Mouse (Mus musculus) forebrain, postnatal 0 days (tissue): ENCODE measurements around the gene Bloc1s1. TPM values are rescaled to one million over a fixed set of nuclear protein-coding genes. Genes with fewer than 3 reads are reported as not detected.

Experiments used
- ATAC-seq: fragments of 200-750 bp; cut with Nextera tagmentation; 2 replicates; pipeline ENCODE4 v1.8.0; 2017; ENCODE audit warnings: mild to moderate bottlenecking, moderate library complexity
- DNase-seq: peaks from one replicate; pipeline ENCODE4 v3.0.0-alpha.2; 2015
- H3K27ac ChIP-seq: fragments of 300-500 bp; sonication (generic); 2 replicates; pipeline ENCODE4 v1.5.1; 2014; ENCODE audit warnings: low read depth, mild to moderate bottlenecking, antibody characterized with exemption, low read length, moderate library complexity, mixed read lengths
- H3K27me3 ChIP-seq: fragments of 300-500 bp; sonication (generic); 2 replicates; pipeline ENCODE4 v1.6.1; 2014; ENCODE audit warnings: mild to moderate bottlenecking, low read length, mixed read lengths; ENCODE audit not compliant: insufficient read depth
- H3K36me3 ChIP-seq: fragments of 300-500 bp; sonication (generic); 2 replicates; pipeline ENCODE4 v1.6.1; 2014; ENCODE audit warnings: mild to moderate bottlenecking, moderate library complexity; ENCODE audit not compliant: insufficient read depth
- H3K4me1 ChIP-seq: fragments of 300-500 bp; sonication (generic); 2 replicates; pipeline ENCODE4 v1.6.1; 2014; ENCODE audit warnings: antibody characterized with exemption; ENCODE audit not compliant: insufficient read depth
- H3K4me2 ChIP-seq: fragments of 300-500 bp; sonication (generic); 2 replicates; pipeline ENCODE4 v1.6.1; 2014; ENCODE audit warnings: low read depth, mild to moderate bottlenecking, moderate library complexity
- H3K4me3 ChIP-seq: fragments of 300-500 bp; sonication (generic); 2 replicates; pipeline ENCODE4 v1.5.1; 2014; ENCODE audit warnings: low read depth, low read length, mixed read lengths
- H3K9ac ChIP-seq: fragments of 300-500 bp; sonication (generic); 2 replicates; pipeline ENCODE4 v1.6.1; 2014; ENCODE audit warnings: mild to moderate bottlenecking
- H3K9me3 ChIP-seq: fragments of 300-500 bp; sonication (generic); 2 replicates; pipeline ENCODE4 v1.6.1; 2016; ENCODE audit warnings: low read length
- CTCF ChIP-seq: sonication (generic); IDR thresholded peaks from 2 replicates; pipeline ENCODE4 v1.5.1; 2016; ENCODE audit warnings: antibody characterized with exemption, control low read depth, low read depth
- WGBS: fragments of 180-500 bp; shearing (Covaris S2); extraction: QIAGEN DNeasy Blood & Tissue Kit; methylation state at CpG from one replicate; pipeline ENCODE4 v1.1.7; 2014; 5-methylcytosine and 5-hydroxymethylcytosine counted together
- polyA plus RNA-seq: library from polyadenylated mRNA; unstranded; fragments of >200 nt; fragmentation: Nextera tagmentation; extraction: Ambion mirVana; gene quantifications from 2 replicates; pipeline ENCODE4 v1.2.1, GENCODE M21; 2015
- total RNA-seq: library from RNA; depleted of rRNA; stranded (reverse); fragments of >200 nt; gene quantifications from 2 replicates; pipeline ENCODE4 v1.2.3, GENCODE M21; 2014

The Bloc1s1 gene
- total and polyA plus RNA-seq, 2 experiments from 2014 or later, result 120 to 246 TPM

DNA sequence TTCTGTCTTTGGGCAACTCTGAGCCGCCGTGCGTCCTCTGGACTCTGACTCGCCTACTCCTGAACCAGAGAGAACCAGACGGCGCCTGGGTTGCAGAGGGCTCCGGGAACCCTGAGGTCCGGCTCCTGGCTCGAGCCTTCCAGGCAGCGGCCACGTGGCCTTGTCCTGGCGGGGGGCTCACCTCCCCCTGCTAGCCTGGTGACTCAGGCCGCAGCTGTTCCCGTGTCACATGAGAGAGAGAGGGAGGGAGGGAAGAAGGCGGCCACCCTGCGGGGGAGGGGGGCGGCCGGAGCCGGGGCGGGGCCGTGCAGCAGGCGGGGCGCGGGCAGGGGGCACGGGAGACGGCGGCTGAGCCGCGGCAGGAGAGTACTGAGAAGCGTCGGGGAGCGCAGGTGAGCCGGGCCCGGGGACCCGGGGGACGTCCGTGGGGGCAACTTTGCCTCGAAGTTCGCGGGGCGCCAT lies 14.2 kb downstream of the Bloc1s1 start:
- Histone ChIP-seq H3K27ac (peak overlapping the region; percentile 40; the same call in 1 of the 2 replicates), H3K9me3 (no peaks in the 10 kb centered on the region), H3K9ac (peak overlapping the region; percentile 69), H3K4me3 (peak overlapping the region; percentile 74), H3K4me2 (peak overlapping the region; percentile 90), H3K27me3 (no peaks in the 10 kb centered on the region), H3K4me1 (no peaks in the 10 kb centered on the region), H3K36me3 (no peaks in the 10 kb centered on the region)
- no peak for TF ChIP-seq CTCF
- DNase-seq (peak; percentile 68), ATAC-seq (peak; percentile 66)
- WGBS, result 1% methylated on average over 28 of the region's 41 CpGs

DNA sequence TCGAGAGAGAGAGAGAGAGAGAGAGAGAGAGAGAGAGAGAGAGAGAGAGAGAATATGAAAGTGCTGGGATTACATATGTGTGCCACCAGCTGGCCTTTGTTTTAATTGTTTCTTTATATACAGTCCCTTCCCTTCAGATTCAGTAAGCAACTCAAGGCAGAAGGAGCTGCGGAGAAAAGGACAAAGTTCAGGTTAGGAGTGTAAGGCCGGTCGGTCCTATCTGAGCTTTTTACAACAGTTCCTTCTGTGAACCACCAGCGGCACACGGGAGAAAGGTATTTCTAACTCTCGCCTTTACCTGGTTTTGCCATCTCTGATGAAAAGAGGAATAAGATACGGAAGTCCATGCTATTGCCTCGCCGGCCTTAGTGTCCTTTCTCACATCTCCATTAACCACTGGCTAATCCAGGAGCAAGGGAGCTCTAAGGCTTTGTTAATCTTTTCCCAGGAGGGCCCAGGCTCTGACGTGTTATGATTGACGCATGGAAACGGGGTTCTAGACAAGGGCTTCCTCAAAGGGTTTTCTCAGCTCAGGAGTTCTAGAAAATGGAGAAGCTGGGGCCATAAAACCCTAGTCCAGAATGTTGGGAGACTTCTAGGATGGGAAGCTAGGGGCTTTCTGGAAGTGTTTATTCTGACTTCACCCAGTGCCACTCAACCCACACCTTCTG lies 14.9 kb downstream of the Bloc1s1 start:
- Histone ChIP-seq H3K9ac (peak overlapping the region; percentile 69; the same call in 1 of the 2 replicates), H3K9me3 (no peaks in the 10 kb centered on the region), H3K27ac (no peak overlapping the region), H3K4me1 (no peaks in the 10 kb centered on the region), H3K36me3 (no peaks in the 10 kb centered on the region), H3K27me3 (no peaks in the 10 kb centered on the region), H3K4me3 (peak overlapping the region; percentile 74), H3K4me2 (peak overlapping the region; percentile 90)
- ATAC-seq (no peak), DNase-seq (no peak)
- TF ChIP-seq CTCF, result no peak
- WGBS, result 61% methylated on average over 13 of the region's 13 CpGs

GRCm38 (mm10) chr10:128904812-128905211 lies 19.0 kb downstream of the Bloc1s1 start:
- no peak overlapping the region for H3K27ac ChIP-seq
- no peak for TF ChIP-seq CTCF
- H3K9me3 ChIP-seq, result no peaks in the 10 kb centered on the region
- H3K9ac ChIP-seq, result no peak overlapping the region
- no peak for DNase-seq
- no peak for ATAC-seq
- no peaks in the 10 kb centered on the region for H3K27me3 ChIP-seq
- 79% methylated on average over 5 of the region's 5 CpGs for WGBS
- no peak overlapping the region for H3K4me3 ChIP-seq
- no peaks in the 10 kb centered on the region for H3K4me1 ChIP-seq
- H3K36me3 ChIP-seq, result no peaks in the 10 kb centered on the region
- no peak overlapping the region for H3K4me2 ChIP-seq

DNA sequence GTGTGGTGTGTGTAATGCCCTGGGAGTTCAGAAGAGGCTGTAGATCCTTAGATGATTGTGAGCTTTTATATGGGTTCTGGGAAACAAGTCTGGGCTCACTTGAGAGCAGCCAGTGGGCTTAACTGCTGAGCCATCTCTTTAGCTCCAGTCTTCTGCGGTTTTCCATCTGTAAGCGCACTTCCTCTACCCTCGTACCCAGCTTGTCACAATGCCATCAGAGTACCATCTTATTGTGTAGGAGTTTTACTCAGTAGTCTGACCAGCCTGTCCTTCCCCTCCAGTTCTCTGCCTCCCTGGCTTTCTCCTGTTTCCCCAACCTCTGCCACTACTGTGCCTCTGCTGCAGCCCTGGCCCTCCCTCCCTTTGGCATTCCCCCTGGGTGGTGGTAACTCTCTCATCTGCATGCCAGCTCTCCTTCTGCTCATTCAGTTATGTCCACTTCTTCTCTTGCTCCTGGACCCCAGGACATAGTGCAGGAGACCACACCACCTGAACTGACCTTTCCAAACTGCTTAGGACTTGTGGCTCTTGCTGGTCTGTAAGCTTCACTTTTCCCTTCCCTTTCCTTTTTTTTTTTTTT lies 21.3 kb downstream of the Bloc1s1 start:
- no peak for DNase-seq
- H3K9me3 ChIP-seq, result no peaks in the 10 kb centered on the region
- no peak overlapping the region for H3K4me2 ChIP-seq
- H3K27ac ChIP-seq, result no peak overlapping the region
- no peak overlapping the region for H3K4me3 ChIP-seq
- H3K36me3 ChIP-seq, result no peaks in the 10 kb centered on the region
- no peak overlapping the region for H3K9ac ChIP-seq
- ATAC-seq, result no peak
- 76% methylated on average over 3 of the region's 3 CpGs for WGBS
- no peaks in the 10 kb centered on the region for H3K4me1 ChIP-seq
- TF ChIP-seq CTCF, result no peak
- H3K27me3 ChIP-seq, result no peaks in the 10 kb centered on the region

- no peak for ATAC-seq
- Histone ChIP-seq H3K4me3 (no peak overlapping the region), H3K9ac (no peak overlapping the region), H3K36me3 (no peaks in the 10 kb centered on the region), H3K4me2 (no peak overlapping the region), H3K4me1 (no peaks in the 10 kb centered on the region; the same call in 1 of the 2 replicates), H3K9me3 (no peaks in the 10 kb centered on the region), H3K27me3 (no peaks in the 10 kb centered on the region), H3K27ac (no peak overlapping the region)
- TF ChIP-seq CTCF, result no peak
- 75% methylated on average over 1 of the region's 1 CpGs for WGBS
- DNase-seq, result no peak
These were observed 22.4 kb downstream of the Bloc1s1 start for GRCm38 (mm10) chr10:128901409-128901808.

DNA sequence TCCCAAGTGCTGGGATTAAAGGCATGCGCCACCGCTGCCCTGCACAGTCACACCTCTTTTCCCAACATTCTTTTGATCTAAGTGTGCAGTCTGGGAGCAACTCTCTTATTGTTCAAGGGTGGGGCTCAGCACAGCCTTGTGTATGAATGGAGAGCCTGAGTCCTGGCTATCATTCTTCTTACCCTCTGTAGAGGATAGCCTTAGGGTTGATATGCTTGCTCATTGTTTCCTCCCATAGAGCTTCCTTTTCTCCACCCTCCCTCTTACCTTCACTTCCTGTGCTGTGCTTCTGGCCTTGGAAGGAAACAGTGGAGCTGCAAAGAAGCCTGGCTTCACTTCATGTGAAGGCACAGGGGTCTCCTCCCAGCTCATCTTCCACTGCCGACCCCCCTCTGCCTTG lies 23.1 kb downstream of the Bloc1s1 start, which contains the start of gene Cd63:
TSS of gene Cd63 (plus strand) at position 292 of the 400 bp plus-strand sequence.
- Histone ChIP-seq H3K9me3 (no peaks in the 10 kb centered on the region), H3K4me2 (no peak within 1 kb of the TSS), H3K4me1 (no peaks in the 10 kb centered on the region; the same call in 1 of the 2 replicates), H3K27me3 (no peaks in the 10 kb centered on the region), H3K9ac (no peak within 1 kb of the TSS), H3K4me3 (no peak within 1 kb of the TSS), H3K36me3 (no peaks in the 10 kb centered on the region), H3K27ac (no peak within 1 kb of the TSS)
- 76% methylated on average over 3 of the region's 3 CpGs for WGBS
- no peak for DNase-seq
- no peak for ATAC-seq
- no peak for TF ChIP-seq CTCF
